Comparison of ENCODE assay signal across 15 mouse cellular contexts in the genomic region with DNA sequence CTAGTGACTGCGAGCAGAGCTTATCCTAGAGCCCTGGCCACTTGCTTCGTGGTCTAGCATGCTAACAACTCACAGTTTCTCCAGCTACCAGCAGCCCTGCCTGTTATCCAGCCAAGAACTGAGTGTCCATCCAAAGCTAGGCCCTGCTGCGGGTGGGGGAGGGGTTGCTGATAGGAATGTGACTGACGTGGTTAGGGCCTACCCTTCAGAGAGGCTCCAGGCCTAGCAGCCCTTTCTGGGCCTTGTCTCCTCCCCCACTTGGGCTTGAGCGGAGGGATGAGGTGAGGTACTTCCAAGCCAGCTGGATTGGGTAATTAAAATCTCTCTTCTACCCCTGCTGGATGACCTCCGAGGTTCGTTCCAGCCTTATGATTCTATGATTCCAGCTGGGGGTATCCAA.
DNase-seq lines count a peak whose midpoint lies in the region; ATAC-seq and TF ChIP-seq lines count a peak whose summit lies in the region.
"Had no signal": no experiment of that assay in that cellular context is flagged by ENCODE, and none has a peak within 500 bp of the region (broad histone marks: within the 10 kb centered on the region; RNA-seq: fewer than 3 reads in every experiment).

No protein-coding gene starts in this region.

- H3K4me3 ChIP-seq in heart, embryonic 10.5 days, result no peak overlapping the region
- H3K4me3 ChIP-seq in midbrain, embryonic 11.5 days (ENCODE audit: low read depth, low read length), result no peak overlapping the region
- no peak overlapping the region for H3K4me3 ChIP-seq in midbrain, embryonic 14.5 days (replicated peaks; ENCODE audit: low read depth, low read length)
- no peak overlapping the region for H3K4me3 ChIP-seq in lung, embryonic 14.5 days (ENCODE audit: low read depth, low read length)

- WGBS in heart, embryonic 10.5 days, result 49% methylated on average over 7 of the region's 7 CpGs
- WGBS in midbrain, embryonic 11.5 days, result 52% methylated on average over 7 of the region's 7 CpGs
- 50% methylated on average over 7 of the region's 7 CpGs for WGBS in midbrain, embryonic 14.5 days
- WGBS in lung, embryonic 14.5 days, result 40% methylated on average over 7 of the region's 7 CpGs

- H3K27me3 ChIP-seq in heart, embryonic 10.5 days (ENCODE audit: insufficient read depth, poor library complexity, severe bottlenecking), result peaks cover 85% of the 10 kb centered on the region
- peaks cover 43% of the 10 kb centered on the region for H3K27me3 ChIP-seq in midbrain, embryonic 11.5 days (ENCODE audit: control insufficient read depth, insufficient read depth, low read length)
- H3K27me3 ChIP-seq in midbrain, embryonic 14.5 days (ENCODE audit: control insufficient read depth, insufficient read depth, low read length), result no peaks in the 10 kb centered on the region; the same call in 1 of the 2 replicates
- no peaks in the 10 kb centered on the region for H3K27me3 ChIP-seq in lung, embryonic 14.5 days (ENCODE audit: insufficient read depth, low read length)

- no peaks in the 10 kb centered on the region for H3K9me3 ChIP-seq in heart, embryonic 10.5 days
- H3K9me3 ChIP-seq in midbrain, embryonic 11.5 days (ENCODE audit: control insufficient read depth, low read length), result no peaks in the 10 kb centered on the region
- no peaks in the 10 kb centered on the region for H3K9me3 ChIP-seq in midbrain, embryonic 14.5 days (ENCODE audit: control insufficient read depth, low read length)
- H3K9me3 ChIP-seq in lung, embryonic 14.5 days (ENCODE audit: low read depth, low read length), result no peaks in the 10 kb centered on the region

- H3K9ac ChIP-seq in midbrain, embryonic 11.5 days (ENCODE audit: low read length), result no peak overlapping the region
- no peak overlapping the region for H3K9ac ChIP-seq in midbrain, embryonic 14.5 days (replicated peaks; ENCODE audit: low read length)
- H3K9ac ChIP-seq in lung, embryonic 14.5 days, result no peak overlapping the region

- peak overlapping the region; percentile 59; the same call in 1 of the 2 replicates for H3K27ac ChIP-seq in heart, embryonic 10.5 days
- no peak overlapping the region for H3K27ac ChIP-seq in midbrain, embryonic 11.5 days (ENCODE audit: low read depth, low read length)
- no peak overlapping the region for H3K27ac ChIP-seq in midbrain, embryonic 14.5 days (replicated peaks; ENCODE audit: low read depth, low read length)
- H3K27ac ChIP-seq in lung, embryonic 14.5 days (ENCODE audit: low read depth), result no peak overlapping the region

- no peak for ATAC-seq in midbrain, embryonic 11.5 days (ENCODE audit: low FRiP score)
- ATAC-seq in midbrain, embryonic 14.5 days (ENCODE audit: low FRiP score, low TSS enrichment), result no peak
- ATAC-seq in lung, embryonic 14.5 days (ENCODE audit: insufficient read depth), result peak; percentile 57; the same call in 1 of the 2 replicates
- ATAC-seq: CD4-positive, CD25-positive, alpha-beta regulatory T cell, adult 4 months; intestine, postnatal 0 days; Patski had no signal

- intact Hi-C loops in heart, postnatal 25 days (cut with DNase I), result no loop called here

- H3K4me1 ChIP-seq in heart, embryonic 10.5 days, result peaks cover 47% of the 10 kb centered on the region
- H3K4me1 ChIP-seq in midbrain, embryonic 11.5 days (ENCODE audit: control insufficient read depth, insufficient read depth, low read length), result peaks cover 18% of the 10 kb centered on the region
- no peaks in the 10 kb centered on the region for H3K4me1 ChIP-seq in midbrain, embryonic 14.5 days (ENCODE audit: control insufficient read depth, insufficient read depth, low read length)
- H3K4me1 ChIP-seq in lung, embryonic 14.5 days (ENCODE audit: insufficient read depth), result peaks cover 8% of the 10 kb centered on the region; the same call in 1 of the 2 replicates

- DNase-seq in heart, embryonic 10.5 days (ENCODE audit: low spot score), result no peak
- no peak for DNase-seq in heart, postnatal 25 days (ENCODE audit: low spot score)
- DNase-seq in midbrain, embryonic 11.5 days (ENCODE audit: low spot score, missing footprints), result peak; percentile 84
- DNase-seq in midbrain, embryonic 14.5 days, result no peak
- DNase-seq in lung, embryonic 14.5 days, result peak; percentile 65
- DNase-seq in thymus, postnatal 0 days (ENCODE audit: low spot score), result no peak
- DNase-seq in adrenal gland, postnatal 4 days (ENCODE audit: low spot score in 2 of 2), result no peak
- DNase-seq: adrenal gland, adult 8-10 months; cerebellum, adult 11-12 months; embryo, embryonic 11 days; left cerebral cortex, postnatal 4 days; thymus, adult 18-20 months had no signal

- no peak overlapping the region for H3K4me2 ChIP-seq in midbrain, embryonic 11.5 days
- H3K4me2 ChIP-seq in midbrain, embryonic 14.5 days (ENCODE audit: low read length), result no peak overlapping the region
- H3K4me2 ChIP-seq in lung, embryonic 14.5 days, result no peak overlapping the region

- no peaks in the 10 kb centered on the region for H3K36me3 ChIP-seq in heart, embryonic 10.5 days
- no peaks in the 10 kb centered on the region for H3K36me3 ChIP-seq in midbrain, embryonic 11.5 days (ENCODE audit: control insufficient read depth, insufficient read depth, low read length)
- no peaks in the 10 kb centered on the region for H3K36me3 ChIP-seq in midbrain, embryonic 14.5 days (ENCODE audit: control insufficient read depth, insufficient read depth, low read length)
- no peaks in the 10 kb centered on the region for H3K36me3 ChIP-seq in lung, embryonic 14.5 days (ENCODE audit: insufficient read depth)

- TF ChIP-seq CTCF in lung, embryonic 14.5 days (IDR thresholded peaks at IDR 0.05; ENCODE audit: low read depth), result no peak

Comparison
In these comparisons a context has a peak if more than half of its experiments do, and no peak if none do; other contexts are left out.
1. DNase-seq: peak in midbrain, embryonic 11.5 days (single experiment) and lung, embryonic 14.5 days (single experiment); none in heart, embryonic 10.5 days (single experiment), heart, postnatal 25 days (single experiment), midbrain, embryonic 14.5 days (single experiment), thymus, postnatal 0 days (single experiment) and adrenal gland, postnatal 4 days (0 of 2).